Mouse (Mus musculus): ENCODE data around the gene Mcm3. TPM values are rescaled to one million over a fixed set of nuclear protein-coding genes. Genes with fewer than 3 reads are reported as not detected.

Mcm3 gene
- total RNA-seq (2015; ENCODE audit: low replicate concordance) (307 and 341 TPM in 2 replicates), total RNA-seq (2017; ENCODE audit: low replicate concordance) (111 and 128 TPM in 2 replicates)

DNA sequence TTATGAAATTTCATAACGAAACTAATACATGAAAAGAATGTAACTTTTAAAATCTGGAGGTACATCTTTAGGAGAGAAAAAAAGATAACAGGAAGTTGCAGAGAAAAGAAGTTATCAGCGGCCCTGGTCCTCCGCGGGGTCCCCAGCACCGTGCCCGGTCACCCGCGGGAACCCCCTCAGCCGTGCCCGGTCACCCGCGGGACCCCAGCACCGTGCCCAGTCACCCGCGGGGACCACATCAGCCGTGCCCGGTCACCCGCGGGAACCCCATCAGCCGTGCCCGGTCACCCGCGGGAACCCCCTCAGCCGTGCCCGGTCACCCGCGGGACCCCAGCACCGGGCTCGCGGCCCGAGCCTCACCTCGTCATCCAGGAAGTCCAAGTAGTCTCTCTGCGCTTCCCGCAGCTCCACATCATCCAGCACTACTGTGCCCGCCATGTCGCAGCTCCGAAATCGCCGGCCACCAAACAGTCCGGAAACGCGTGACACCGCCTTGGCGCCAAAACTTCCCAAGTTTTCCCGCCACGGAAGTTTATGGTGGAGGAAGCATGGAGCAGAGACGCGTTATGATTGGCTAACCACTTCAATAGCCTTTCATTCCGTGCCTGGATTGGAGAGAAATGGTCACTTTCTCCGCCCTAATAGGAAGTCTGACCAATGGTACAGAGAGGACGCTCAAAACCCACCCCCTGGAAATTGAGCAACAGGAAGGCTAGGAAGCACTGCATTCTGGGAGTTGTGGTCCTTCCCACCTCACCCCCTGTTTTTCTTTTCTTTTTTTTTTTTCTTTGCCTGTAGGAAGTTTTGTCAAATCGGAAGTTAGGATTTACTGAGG is at the start of gene Mcm3:
Mcm3 (minus strand) TSS at position 542 of the 835 bp plus-strand sequence.
- ATAC-seq (replicated peaks; ENCODE audit: low FRiP score, poor library complexity, severe bottlenecking): peak; percentile 99

GRCm38 (mm10) chr1:20868036-20868435 is 47.9 kb upstream of the Mcm3 start:
- ATAC-seq (replicated peaks; ENCODE audit: low FRiP score, poor library complexity, severe bottlenecking): no peak

GRCm38 (mm10) chr1:20867241-20867902 is 47.3 kb upstream of the Mcm3 start:
- no peak for ATAC-seq (replicated peaks; ENCODE audit: low FRiP score, poor library complexity, severe bottlenecking)

DNA sequence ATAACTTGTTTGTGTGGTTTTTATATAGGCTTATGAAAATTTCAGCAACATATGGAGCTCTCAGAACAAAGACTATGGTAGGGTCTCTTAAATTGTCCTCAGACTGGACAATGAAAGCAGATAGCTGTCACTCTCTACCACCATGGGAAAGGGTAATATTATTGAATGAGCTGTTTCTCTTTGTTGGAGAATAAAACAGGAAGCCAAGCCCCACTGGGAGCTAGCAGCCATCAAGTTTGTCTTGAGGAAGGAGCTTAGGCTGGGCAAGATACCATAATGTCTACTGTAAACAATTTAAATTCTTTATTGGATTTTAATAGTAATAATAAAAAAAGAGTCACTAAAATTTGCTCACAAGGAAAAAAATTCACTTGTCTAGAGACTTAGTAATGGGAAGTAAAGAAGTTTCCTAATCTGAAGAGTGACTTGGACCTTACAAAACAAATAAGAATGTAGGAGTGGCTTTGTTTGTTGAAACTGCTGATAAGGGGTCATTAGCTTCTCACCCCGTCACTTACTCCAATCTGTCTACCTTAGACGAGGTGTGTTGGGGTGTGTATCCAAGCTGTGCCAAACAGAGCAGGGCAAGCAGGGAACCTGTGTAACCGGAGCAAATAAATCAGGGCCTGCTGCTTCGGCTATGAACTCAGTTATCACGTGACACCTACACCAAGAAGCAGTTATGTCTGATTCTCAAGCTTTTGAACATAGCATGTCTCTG is 43.5 kb upstream of the Mcm3 start:
- no peak for ATAC-seq (replicated peaks; ENCODE audit: low FRiP score, poor library complexity, severe bottlenecking)

DNA sequence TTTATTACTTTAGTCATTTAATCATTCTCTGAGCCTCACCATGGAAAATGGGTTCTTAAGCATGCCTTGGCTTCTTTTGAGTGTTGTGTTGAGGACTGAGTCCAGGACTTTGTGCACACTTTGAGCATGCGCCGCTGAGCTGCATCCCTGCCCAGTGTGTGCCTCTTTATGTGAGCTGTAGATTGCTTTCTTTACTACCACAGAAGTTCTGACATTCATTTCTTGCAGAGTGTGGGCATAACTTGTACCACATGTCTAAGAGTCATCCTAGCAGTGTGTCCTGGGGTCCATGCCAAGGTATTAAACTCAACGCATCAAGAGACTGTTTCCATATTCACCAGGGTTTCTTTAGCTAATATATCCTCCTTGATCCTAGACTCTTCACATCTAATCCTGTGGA is 41.8 kb upstream of the Mcm3 start:
- ATAC-seq (replicated peaks; ENCODE audit: low FRiP score, poor library complexity, severe bottlenecking): no peak

DNA sequence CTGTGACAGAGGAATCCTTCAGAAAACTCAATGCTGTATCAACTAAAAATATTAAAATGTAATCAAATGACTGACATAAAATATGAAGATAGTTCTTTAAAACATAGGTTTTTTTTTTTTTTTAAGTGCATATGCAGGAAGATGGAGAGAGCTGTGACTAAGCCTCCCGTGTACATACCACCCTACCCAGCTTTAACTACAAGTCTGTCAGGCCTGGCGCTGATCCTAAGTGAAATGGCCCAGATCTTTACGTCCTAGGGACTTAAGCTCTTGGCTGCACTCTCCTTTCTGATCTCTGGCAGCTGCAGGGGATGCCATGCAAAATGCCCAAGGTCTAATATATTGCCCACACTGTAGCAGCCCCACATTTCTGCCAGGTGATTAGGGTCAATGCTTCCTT is 40.7 kb upstream of the Mcm3 start:
- ATAC-seq (replicated peaks; ENCODE audit: low FRiP score, poor library complexity, severe bottlenecking): no peak

GRCm38 (mm10) chr1:20856924-20857902 is 37.1 kb upstream of the Mcm3 start:
- ATAC-seq (replicated peaks; ENCODE audit: low FRiP score, poor library complexity, severe bottlenecking): no peak

GRCm38 (mm10) chr1:20839911-20840310 is 19.8 kb upstream of the Mcm3 start:
- no peak for ATAC-seq (replicated peaks; ENCODE audit: low FRiP score, poor library complexity, severe bottlenecking)

GRCm38 (mm10) chr1:20836551-20837125 is 16.5 kb upstream of the Mcm3 start:
- ATAC-seq (replicated peaks; ENCODE audit: low FRiP score, poor library complexity, severe bottlenecking): no peak

DNA sequence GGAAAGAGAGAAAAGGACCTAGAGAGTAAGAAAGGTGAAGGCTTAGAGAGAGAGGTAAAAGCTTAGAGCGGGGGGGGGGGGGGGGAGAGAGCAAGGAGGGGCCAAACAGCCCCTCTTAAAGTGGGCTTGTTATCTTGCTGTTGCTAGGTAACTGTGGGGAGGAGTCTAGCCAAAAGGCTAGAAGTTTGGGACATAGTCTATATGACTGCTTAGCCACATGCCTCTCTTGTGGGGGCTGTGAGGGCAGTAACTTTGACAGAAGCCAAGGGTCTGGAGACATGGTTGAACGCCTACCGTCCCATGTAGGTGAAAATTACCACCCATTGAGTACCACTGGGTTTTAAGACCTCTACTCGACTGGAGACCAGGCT is 13.0 kb upstream of the Mcm3 start:
- no peak for ATAC-seq (replicated peaks; ENCODE audit: low FRiP score, poor library complexity, severe bottlenecking)

DNA sequence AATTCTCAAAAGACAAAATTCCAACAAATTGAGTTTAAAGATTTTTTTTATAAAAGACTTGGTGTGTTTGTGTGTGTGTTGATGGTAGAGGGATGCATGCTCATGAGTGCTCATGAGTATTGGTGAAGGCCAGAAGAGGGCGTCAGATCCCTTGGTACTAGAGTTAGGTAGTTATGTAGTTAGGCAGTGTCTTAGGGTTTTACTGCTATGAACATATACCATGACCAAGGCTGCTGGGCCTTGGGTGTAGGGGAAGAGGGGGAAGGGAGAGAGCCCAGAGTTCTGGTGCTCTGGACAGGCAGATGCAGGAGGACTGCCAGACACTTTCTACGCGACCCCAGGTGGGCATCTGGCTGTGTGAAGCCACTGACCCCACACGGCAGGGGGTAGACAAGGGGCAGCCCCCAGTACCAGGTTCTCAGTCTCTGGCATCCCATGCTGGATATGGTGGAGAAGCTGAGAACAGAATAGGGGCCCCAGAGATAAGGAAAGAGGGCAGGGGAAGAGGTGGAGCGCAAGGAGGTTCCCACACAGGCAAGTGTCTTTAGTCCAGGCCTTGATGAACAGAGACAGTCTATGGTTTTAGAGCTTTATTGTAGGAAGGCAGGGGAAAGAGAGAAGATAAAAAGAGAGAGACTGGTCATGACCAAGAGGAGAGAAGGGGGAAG is 12.5 kb upstream of the Mcm3 start:
- no peak for ATAC-seq (replicated peaks; ENCODE audit: low FRiP score, poor library complexity, severe bottlenecking)

GRCm38 (mm10) chr1:20830546-20830945 is 10.4 kb upstream of the Mcm3 start:
- ATAC-seq (replicated peaks; ENCODE audit: low FRiP score, poor library complexity, severe bottlenecking): no peak

DNA sequence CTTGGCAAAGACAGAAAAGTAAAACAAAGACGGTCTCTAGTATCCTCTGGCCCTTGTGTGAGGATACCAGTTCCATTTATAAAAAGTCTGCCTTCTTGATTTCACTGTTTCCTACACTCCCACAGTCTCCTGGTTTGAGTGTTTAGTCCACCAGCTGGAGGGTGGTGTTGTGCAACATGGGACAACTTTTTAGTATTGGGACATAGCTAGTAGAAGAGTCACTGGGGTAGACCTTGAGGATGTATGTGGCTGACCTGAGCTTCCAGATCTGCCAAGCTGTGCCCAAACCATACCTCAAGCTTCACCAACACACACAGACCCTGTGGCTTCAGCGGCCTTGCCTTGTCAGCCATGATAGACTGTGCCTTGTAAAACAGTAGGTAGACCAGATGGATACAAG is 7.9 kb upstream of the Mcm3 start:
- no peak for ATAC-seq (replicated peaks; ENCODE audit: low FRiP score, poor library complexity, severe bottlenecking)

- ATAC-seq (replicated peaks; ENCODE audit: low FRiP score, poor library complexity, severe bottlenecking): no peak
Observed at GRCm38 (mm10) chr1:20825036-20825435, 4.9 kb upstream of the Mcm3 start.

GRCm38 (mm10) chr1:20823906-20824305 is 3.8 kb upstream of the Mcm3 start:
- ATAC-seq (replicated peaks; ENCODE audit: low FRiP score, poor library complexity, severe bottlenecking): no peak

- no peak for ATAC-seq (replicated peaks; ENCODE audit: low FRiP score, poor library complexity, severe bottlenecking)
Observed at GRCm38 (mm10) chr1:20823471-20823870, 3.4 kb upstream of the Mcm3 start.

DNA sequence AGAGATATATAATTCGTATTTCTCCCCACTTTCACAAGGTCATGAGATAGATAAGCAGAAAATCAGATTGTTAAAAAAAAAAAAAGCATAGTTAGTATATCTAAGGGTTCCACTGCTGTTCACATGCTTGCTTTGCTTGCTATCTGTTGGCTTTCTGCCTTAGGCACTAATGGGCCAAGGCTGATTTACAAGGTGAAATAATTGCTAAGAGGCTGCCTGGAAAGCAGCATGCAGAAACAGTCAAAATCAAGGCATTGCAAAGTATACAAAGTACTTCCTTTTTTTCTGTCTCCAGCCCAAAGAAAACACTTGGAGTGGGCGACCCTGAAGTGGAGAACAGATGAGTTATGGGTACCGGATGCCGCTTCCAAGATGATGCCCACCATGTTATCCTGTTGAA is 847 bp upstream of the Mcm3 start:
- no peak for ATAC-seq (replicated peaks; ENCODE audit: low FRiP score, poor library complexity, severe bottlenecking)

- no peak for ATAC-seq (replicated peaks; ENCODE audit: low FRiP score, poor library complexity, severe bottlenecking)
Observed at GRCm38 (mm10) chr1:20817596-20817995, 2.5 kb downstream of the Mcm3 start.

DNA sequence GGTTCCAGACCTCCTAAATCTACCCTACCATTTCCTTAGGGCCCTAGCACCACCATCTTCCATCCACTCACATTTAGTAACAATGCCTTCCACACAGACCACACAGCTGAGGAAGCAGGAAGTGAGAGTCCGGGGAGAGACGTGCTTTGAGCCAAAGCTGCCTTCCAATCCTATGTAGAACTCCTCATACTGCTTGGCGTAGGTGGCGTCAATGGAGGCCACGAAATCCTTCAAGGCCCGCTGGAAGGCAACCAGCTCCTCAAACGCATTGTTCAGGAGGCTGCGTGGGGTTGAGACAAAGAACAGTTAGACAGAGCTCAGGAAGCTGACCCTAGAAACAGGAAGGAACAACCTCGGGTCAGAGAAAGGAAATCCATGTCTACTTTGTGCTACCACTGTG is 2.9 kb downstream of the Mcm3 start:
- ATAC-seq (replicated peaks; ENCODE audit: low FRiP score, poor library complexity, severe bottlenecking): no peak
